Mouse (Mus musculus) hindbrain, postnatal 0 days (tissue): ENCODE measurements around the gene Nfib. TPM values are rescaled to one million over a fixed set of nuclear protein-coding genes. Genes with fewer than 3 reads are reported as not detected.

ENCODE experiments used
- ATAC-seq: fragments of 200-750 bp; cut with Nextera tagmentation; 2 replicates; pipeline ENCODE4 v1.8.0; 2017; ENCODE audit warnings: mild to moderate bottlenecking, moderate TSS enrichment, moderate library complexity
- DNase-seq: peaks from one replicate; pipeline ENCODE4 v3.0.0-alpha.2; 2015; ENCODE audit warnings: low spot score
- H3K27ac ChIP-seq: fragments of 300-500 bp; sonication (generic); 2 replicates; pipeline ENCODE4 v1.5.1; 2014; ENCODE audit warnings: mild to moderate bottlenecking
- H3K27me3 ChIP-seq: fragments of 300-500 bp; sonication (generic); 2 replicates; pipeline ENCODE4 v1.6.1; 2014; ENCODE audit warnings: low read length, mixed read lengths; ENCODE audit not compliant: insufficient read depth
- H3K36me3 ChIP-seq: fragments of 300-500 bp; sonication (generic); 2 replicates; pipeline ENCODE4 v1.6.1; 2014; ENCODE audit warnings: low read length, mixed read lengths; ENCODE audit not compliant: insufficient read depth
- H3K4me1 ChIP-seq: fragments of 300-500 bp; sonication (generic); 2 replicates; pipeline ENCODE4 v1.6.1; 2014; ENCODE audit warnings: antibody characterized with exemption, low read length, mixed read lengths; ENCODE audit not compliant: insufficient read depth
- H3K4me2 ChIP-seq: fragments of 300-500 bp; sonication (generic); 2 replicates; pipeline ENCODE4 v1.6.1; 2014; ENCODE audit warnings: low read depth, mild to moderate bottlenecking, low read length, moderate library complexity, mixed read lengths
- H3K4me3 ChIP-seq: fragments of 300-500 bp; sonication (generic); 2 replicates; pipeline ENCODE4 v1.5.1; 2014; ENCODE audit warnings: low read length
- H3K9ac ChIP-seq: fragments of 300-500 bp; sonication (generic); replicated peaks from 2 replicates; pipeline ENCODE4 v1.6.1; 2014; ENCODE audit warnings: mild to moderate bottlenecking, low read length, moderate library complexity, mixed read lengths
- H3K9me3 ChIP-seq: fragments of 300-500 bp; sonication (generic); 2 replicates; pipeline ENCODE4 v1.6.1; 2016; ENCODE audit warnings: low read length, mixed read lengths
- CTCF ChIP-seq: IDR thresholded peaks from 2 replicates; pipeline ENCODE4 v1.5.1; 2016; ENCODE audit warnings: antibody characterized with exemption, control low read depth, low read depth
- WGBS: fragments of 180-500 bp; shearing (Covaris S2); extraction: QIAGEN DNeasy Blood & Tissue Kit; methylation state at CpG from one replicate; pipeline ENCODE4 v1.1.7; 2014; 5-methylcytosine and 5-hydroxymethylcytosine counted together
- polyA plus RNA-seq: library from polyadenylated mRNA; unstranded; fragments of >200 nt; fragmentation: Nextera tagmentation; extraction: Ambion mirVana; gene quantifications from 2 replicates; pipeline ENCODE4 v1.2.1, GENCODE M21; 2015
- total RNA-seq: library from RNA; depleted of rRNA; stranded (reverse); fragments of >200 nt; gene quantifications from 2 replicates; pipeline ENCODE4 v1.2.3, GENCODE M21; 2014

Gene Nfib
- total and polyA plus RNA-seq, 2 experiments from 2014 or later = 69.8 to 112 TPM

- H3K4me3 ChIP-seq = no peak overlapping the region
- no peak for TF ChIP-seq CTCF
- DNase-seq = peak; percentile 86
- peak overlapping the region; percentile 13; the same call in 1 of the 2 replicates for H3K9ac ChIP-seq
- no peaks in the 10 kb centered on the region for H3K9me3 ChIP-seq
- peaks cover 16% of the 10 kb centered on the region; the same call in 1 of the 2 replicates for H3K4me1 ChIP-seq
- H3K4me2 ChIP-seq = peak overlapping the region; percentile 42
- peak overlapping the region; percentile 89 for H3K27ac ChIP-seq
- ATAC-seq = peak; percentile 89
- WGBS = 10% methylated on average over 11 of the region's 11 CpGs
- no peaks in the 10 kb centered on the region for H3K27me3 ChIP-seq
- no peaks in the 10 kb centered on the region for H3K36me3 ChIP-seq
Measured at GRCm38 (mm10) chr4:82532443-82533191, 172.9 kb downstream of the Nfib start.

GRCm38 (mm10) chr4:82531977-82532376 is 173.6 kb downstream of the Nfib start:
- ATAC-seq = peak; percentile 30; the same call in 1 of the 2 replicates

GRCm38 (mm10) chr4:82530875-82531353 is 174.6 kb downstream of the Nfib start:
- no peak overlapping the region for H3K4me3 ChIP-seq
- H3K27me3 ChIP-seq = no peaks in the 10 kb centered on the region
- H3K27ac ChIP-seq = peak overlapping the region; percentile 89
- TF ChIP-seq CTCF = no peak
- WGBS = 58% methylated on average over 3 of the region's 3 CpGs
- no peak overlapping the region for H3K4me2 ChIP-seq
- DNase-seq = no peak
- H3K9me3 ChIP-seq = no peaks in the 10 kb centered on the region
- no peak overlapping the region for H3K9ac ChIP-seq
- ATAC-seq = no peak
- H3K36me3 ChIP-seq = no peaks in the 10 kb centered on the region
- H3K4me1 ChIP-seq = peaks cover 16% of the 10 kb centered on the region; the same call in 1 of the 2 replicates

More at GRCm38 (mm10) chr4:82531977-82532376, 173.6 kb downstream of the Nfib start:
- no peak for DNase-seq
- H3K9me3 ChIP-seq = no peaks in the 10 kb centered on the region
- H3K36me3 ChIP-seq = no peaks in the 10 kb centered on the region
- no peaks in the 10 kb centered on the region for H3K27me3 ChIP-seq
- H3K4me1 ChIP-seq = peaks cover 16% of the 10 kb centered on the region; the same call in 1 of the 2 replicates
- H3K9ac ChIP-seq = peak overlapping the region; percentile 13; the same call in 1 of the 2 replicates
- 35% methylated on average over 5 of the region's 5 CpGs for WGBS
- H3K4me3 ChIP-seq = no peak overlapping the region
- TF ChIP-seq CTCF = no peak
- H3K27ac ChIP-seq = peak overlapping the region; percentile 89
- peak overlapping the region; percentile 42 for H3K4me2 ChIP-seq

- H3K9ac ChIP-seq = no peak overlapping the region
- no peak overlapping the region for H3K4me2 ChIP-seq
- no peak for TF ChIP-seq CTCF
- no peak for DNase-seq
- no peaks in the 10 kb centered on the region for H3K9me3 ChIP-seq
- ATAC-seq = no peak
- whole genome bisulfite sequencing = 65% methylated on average over 2 of the region's 2 CpGs
- peaks cover 11% of the 10 kb centered on the region; the same call in 1 of the 2 replicates for H3K4me1 ChIP-seq
- H3K36me3 ChIP-seq = no peaks in the 10 kb centered on the region
- no peak overlapping the region for H3K27ac ChIP-seq
- H3K27me3 ChIP-seq = no peaks in the 10 kb centered on the region
- H3K4me3 ChIP-seq = no peak overlapping the region
Measured at GRCm38 (mm10) chr4:82528978-82529377, 176.6 kb downstream of the Nfib start.

- Histone ChIP-seq H3K27ac (no peak overlapping the region), H3K4me3 (no peak overlapping the region), H3K36me3 (no peaks in the 10 kb centered on the region), H3K4me1 (no peaks in the 10 kb centered on the region), H3K9me3 (no peaks in the 10 kb centered on the region), H3K4me2 (no peak overlapping the region), H3K27me3 (no peaks in the 10 kb centered on the region), H3K9ac (no peak overlapping the region)
- WGBS = 80% methylated on average over 4 of the region's 4 CpGs
- no peak for TF ChIP-seq CTCF
- DNase-seq = peak; percentile 10
- no peak for ATAC-seq
Measured at GRCm38 (mm10) chr4:82519935-82520334, 185.6 kb downstream of the Nfib start.

GRCm38 (mm10) chr4:82518132-82518531 is 187.4 kb downstream of the Nfib start:
- Histone ChIP-seq H3K27me3 (no peaks in the 10 kb centered on the region), H3K36me3 (no peaks in the 10 kb centered on the region), H3K27ac (peak overlapping the region; percentile 57; the same call in 1 of the 2 replicates), H3K4me1 (no peaks in the 10 kb centered on the region), H3K9ac (no peak overlapping the region), H3K4me2 (peak overlapping the region; percentile 33; the same call in 1 of the 2 replicates), H3K4me3 (no peak overlapping the region), H3K9me3 (no peaks in the 10 kb centered on the region)
- DNase-seq (no peak), ATAC-seq (no peak)
- TF ChIP-seq CTCF = no peak
- WGBS = 80% methylated on average over 1 of the region's 1 CpGs
